Mouse (Mus musculus): ENCODE results near the gene Zfp524. TPM values are rescaled to one million over a fixed set of nuclear protein-coding genes. Genes with fewer than 3 reads are reported as not detected.
A peak's percentile ranks its signal among the peaks of the same experiment; 100 is the strongest.

The Zfp524 gene
- 8.2 and 9.0 TPM in 2 replicates for polyA plus RNA-seq (2016; fragmentation: Nextera tagmentation; extraction: Ambion mirVana)

- WGBS = under 1% methylated on average over 42 of the region's 42 CpGs
- Histone ChIP-seq H3K27me3 (ENCODE audit: low read depth, poor library complexity, severe bottlenecking) (no peaks in the 10 kb centered on the region), H3K27ac (peak within 1 kb of the TSS; percentile 98), H3K4me1 (peaks cover 16% of the 10 kb centered on the region; the same call in 1 of the 2 replicates), H3K9me3 (replicated peaks) (no peaks in the 10 kb centered on the region), H3K4me3 (peak within 1 kb of the TSS; percentile 69), H3K36me3 (peaks cover 54% of the 10 kb centered on the region)
- DNase-seq (ENCODE audit: low spot score) = peak; percentile 97
These were observed at the start of gene Zfp524, which contains the start of gene Fiz1 for GRCm38 (mm10) chr7:5014251-5015117. Gene Zfp524, plus strand, starts transcription at chr7:5014415. Gene Fiz1, minus strand, starts transcription at chr7:5014697.

- WGBS = 82% methylated on average over 5 of the region's 5 CpGs
- Histone ChIP-seq H3K27me3 (ENCODE audit: low read depth, poor library complexity, severe bottlenecking) (no peaks in the 10 kb centered on the region), H3K27ac (no peak overlapping the region), H3K9me3 (replicated peaks) (no peaks in the 10 kb centered on the region), H3K4me3 (no peak overlapping the region), H3K4me1 (peaks cover 7% of the 10 kb centered on the region; the same call in 1 of the 2 replicates), H3K36me3 (no peaks in the 10 kb centered on the region)
- no peak for DNase-seq (ENCODE audit: low spot score)
These were observed 49.2 kb upstream of the Zfp524 start for GRCm38 (mm10) chr7:4964988-4965387.

- no peaks in the 10 kb centered on the region for H3K9me3 ChIP-seq (replicated peaks)
- H3K36me3 ChIP-seq = no peaks in the 10 kb centered on the region
- no peak within 1 kb of the TSS for H3K27ac ChIP-seq
- H3K27me3 ChIP-seq (ENCODE audit: low read depth, poor library complexity, severe bottlenecking) = no peaks in the 10 kb centered on the region
- no peak for DNase-seq (ENCODE audit: low spot score)
- H3K4me1 ChIP-seq = peaks cover 3% of the 10 kb centered on the region; the same call in 1 of the 2 replicates
- no peak within 1 kb of the TSS for H3K4me3 ChIP-seq
- WGBS = 51% methylated on average over 6 of the region's 6 CpGs
These were observed 43.1 kb upstream of the Zfp524 start, which contains the start of gene Sbk3 for GRCm38 (mm10) chr7:4971068-4971467. Gene Sbk3, minus strand, starts transcription at chr7:4971168.

- H3K9me3 ChIP-seq (replicated peaks) = no peaks in the 10 kb centered on the region
- H3K27me3 ChIP-seq (ENCODE audit: low read depth, poor library complexity, severe bottlenecking) = no peaks in the 10 kb centered on the region
- no peak for DNase-seq (ENCODE audit: low spot score)
- no peak overlapping the region for H3K27ac ChIP-seq
- H3K36me3 ChIP-seq = no peaks in the 10 kb centered on the region
- no peak overlapping the region for H3K4me3 ChIP-seq
- 16% methylated on average over 7 of the region's 7 CpGs for WGBS
- peaks cover 3% of the 10 kb centered on the region; the same call in 1 of the 2 replicates for H3K4me1 ChIP-seq
These were observed 42.5 kb upstream of the Zfp524 start for GRCm38 (mm10) chr7:4971710-4972109.

DNA sequence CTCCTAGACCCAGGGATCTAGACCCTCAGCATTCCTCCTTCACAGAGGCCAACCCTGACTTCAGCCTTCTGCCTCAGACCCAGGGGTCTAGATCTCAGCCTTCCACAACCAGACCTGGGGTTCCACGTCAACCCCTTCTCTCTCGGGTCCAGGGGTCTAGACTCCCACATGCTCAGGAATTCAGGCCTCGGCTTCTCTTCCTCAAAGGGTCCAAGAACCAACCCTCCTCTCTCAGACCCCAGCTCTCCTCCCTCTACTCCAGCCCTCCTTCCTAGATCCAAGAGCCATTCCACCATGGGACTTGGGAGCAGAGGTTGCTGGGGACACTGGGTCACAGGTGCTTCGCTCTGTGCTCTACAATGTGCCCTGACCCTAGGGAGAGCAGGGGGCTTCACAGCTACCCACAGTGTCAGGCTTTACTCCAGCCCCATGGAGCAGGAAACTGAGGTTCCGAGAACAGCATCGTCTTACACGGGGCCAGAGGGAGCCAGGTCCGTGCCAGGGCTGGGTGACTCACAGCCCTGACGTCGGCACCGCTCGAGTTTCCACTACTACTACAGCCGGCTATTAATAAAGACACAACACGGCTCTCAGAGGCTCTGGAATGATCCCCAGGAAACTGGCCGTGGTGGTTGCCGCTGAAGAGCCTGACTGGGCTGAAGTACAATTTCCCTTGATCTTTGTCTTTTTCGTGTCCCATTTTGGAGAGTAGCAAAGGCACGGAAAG lies 41.7 kb upstream of the Zfp524 start:
- Histone ChIP-seq H3K4me1 (peaks cover 3% of the 10 kb centered on the region; the same call in 1 of the 2 replicates), H3K27me3 (ENCODE audit: low read depth, poor library complexity, severe bottlenecking) (no peaks in the 10 kb centered on the region), H3K36me3 (no peaks in the 10 kb centered on the region), H3K27ac (no peak overlapping the region), H3K9me3 (replicated peaks) (no peaks in the 10 kb centered on the region), H3K4me3 (no peak overlapping the region)
- WGBS = 82% methylated on average over 18 of the region's 18 CpGs
- DNase-seq (ENCODE audit: low spot score) = no peak

DNA sequence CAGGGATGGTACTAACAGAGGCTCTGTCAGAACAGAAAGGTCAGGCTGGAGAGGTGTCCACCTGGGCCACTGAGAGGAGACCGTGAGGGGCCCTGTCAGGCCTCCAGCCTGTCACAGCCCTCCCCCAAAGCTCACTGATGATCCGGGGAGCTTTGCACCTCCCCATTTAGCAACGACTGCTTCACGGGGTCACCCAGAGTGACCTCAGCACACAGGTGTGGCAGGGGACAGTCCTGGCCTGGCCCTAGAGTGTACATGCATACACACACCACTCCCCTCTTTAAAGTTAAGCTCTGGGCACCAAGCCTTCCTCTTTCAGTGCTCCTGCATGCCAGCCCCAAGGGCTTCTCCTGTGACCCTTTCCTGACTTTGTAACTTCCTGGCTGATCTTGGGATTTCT lies 38.8 kb upstream of the Zfp524 start:
- no peaks in the 10 kb centered on the region for H3K36me3 ChIP-seq
- no peaks in the 10 kb centered on the region for H3K27me3 ChIP-seq (ENCODE audit: low read depth, poor library complexity, severe bottlenecking)
- no peak for DNase-seq (ENCODE audit: low spot score)
- H3K4me3 ChIP-seq = no peak overlapping the region
- H3K27ac ChIP-seq = no peak overlapping the region
- H3K4me1 ChIP-seq = peaks cover 3% of the 10 kb centered on the region; the same call in 1 of the 2 replicates
- H3K9me3 ChIP-seq (replicated peaks) = no peaks in the 10 kb centered on the region
- WGBS = 56% methylated on average over 4 of the region's 4 CpGs

DNA sequence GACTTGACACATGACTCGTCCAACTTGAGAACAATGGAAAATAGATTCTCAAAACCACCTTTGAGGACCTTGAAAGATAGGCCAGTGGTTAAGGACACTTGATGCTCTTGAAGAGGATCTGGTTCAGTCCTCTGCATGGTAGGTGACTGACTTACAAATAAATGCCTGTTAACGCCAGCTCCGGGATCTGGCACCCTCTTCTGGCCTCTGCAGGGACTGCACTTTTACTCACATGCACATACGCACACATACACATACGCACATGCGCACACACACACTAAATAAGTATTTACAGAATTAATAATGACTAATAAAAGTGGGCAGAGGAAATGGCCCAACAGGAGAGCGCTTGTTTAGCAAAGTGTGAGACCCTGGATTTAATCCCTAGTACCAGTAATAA lies 37.4 kb upstream of the Zfp524 start:
- Histone ChIP-seq H3K4me3 (no peak overlapping the region), H3K36me3 (no peaks in the 10 kb centered on the region), H3K9me3 (replicated peaks) (no peaks in the 10 kb centered on the region), H3K27me3 (ENCODE audit: low read depth, poor library complexity, severe bottlenecking) (no peaks in the 10 kb centered on the region), H3K4me1 (peaks cover 3% of the 10 kb centered on the region; the same call in 1 of the 2 replicates), H3K27ac (no peak overlapping the region)
- WGBS = 91% methylated on average over 7 of the region's 7 CpGs
- DNase-seq (ENCODE audit: low spot score) = no peak

DNA sequence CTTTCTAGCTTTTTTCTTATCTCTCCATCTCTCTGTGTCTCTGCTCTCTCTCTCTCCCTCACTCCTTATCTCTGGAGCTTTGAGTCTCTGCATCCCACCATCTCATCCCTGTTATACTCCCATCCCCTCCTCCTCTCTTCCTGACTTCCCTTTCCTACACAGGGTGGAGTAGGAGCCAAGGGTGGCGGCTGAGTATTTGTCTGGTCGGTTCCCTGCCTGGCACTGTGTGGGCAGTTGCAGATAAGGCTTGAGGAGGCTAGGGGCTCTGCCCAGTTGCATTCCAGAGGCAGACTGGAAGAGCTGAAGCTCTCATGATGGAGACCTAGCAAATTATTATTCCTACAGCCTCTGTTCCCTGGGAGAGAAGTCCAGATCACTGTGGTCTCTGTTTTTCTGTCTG lies 26.0 kb upstream of the Zfp524 start:
- no peak for DNase-seq (ENCODE audit: low spot score)
- WGBS = 73% methylated on average over 2 of the region's 2 CpGs

GRCm38 (mm10) chr7:4993347-4993998 lies 20.7 kb upstream of the Zfp524 start:
- peaks cover 5% of the 10 kb centered on the region; the same call in 1 of the 2 replicates for H3K9me3 ChIP-seq (replicated peaks)
- peaks cover 36% of the 10 kb centered on the region for H3K36me3 ChIP-seq
- peak overlapping the region; percentile 70 for H3K4me3 ChIP-seq
- peaks cover 31% of the 10 kb centered on the region for H3K4me1 ChIP-seq
- no peak for DNase-seq (ENCODE audit: low spot score)
- whole genome bisulfite sequencing = 19% methylated on average over 55 of the region's 55 CpGs
- H3K27me3 ChIP-seq (ENCODE audit: low read depth, poor library complexity, severe bottlenecking) = peaks cover 39% of the 10 kb centered on the region
- H3K27ac ChIP-seq = no peak overlapping the region

More for the DNA sequence above, 26.0 kb upstream of the Zfp524 start:
- Histone ChIP-seq H3K9me3 (replicated peaks) (0 out of 2 replicates have a peak, but pooled peaks cover 2% of the 10 kb centered on the region), H3K4me3 (no peak overlapping the region), H3K27ac (no peak overlapping the region), H3K36me3 (peaks cover 20% of the 10 kb centered on the region), H3K27me3 (ENCODE audit: low read depth, poor library complexity, severe bottlenecking) (peaks cover 15% of the 10 kb centered on the region), H3K4me1 (peaks cover under 1% of the 10 kb centered on the region; the same call in 1 of the 2 replicates)

GRCm38 (mm10) chr7:4993999-4994788 lies 20.0 kb upstream of the Zfp524 start:
- 45% methylated on average over 59 of the region's 59 CpGs for WGBS
- DNase-seq (ENCODE audit: low spot score) = no peak
- Histone ChIP-seq H3K27ac (no peak overlapping the region), H3K36me3 (peaks cover 36% of the 10 kb centered on the region), H3K27me3 (ENCODE audit: low read depth, poor library complexity, severe bottlenecking) (peaks cover 39% of the 10 kb centered on the region), H3K4me1 (peaks cover 31% of the 10 kb centered on the region), H3K9me3 (replicated peaks) (peaks cover 5% of the 10 kb centered on the region; the same call in 1 of the 2 replicates), H3K4me3 (peak overlapping the region; percentile 70)

DNA sequence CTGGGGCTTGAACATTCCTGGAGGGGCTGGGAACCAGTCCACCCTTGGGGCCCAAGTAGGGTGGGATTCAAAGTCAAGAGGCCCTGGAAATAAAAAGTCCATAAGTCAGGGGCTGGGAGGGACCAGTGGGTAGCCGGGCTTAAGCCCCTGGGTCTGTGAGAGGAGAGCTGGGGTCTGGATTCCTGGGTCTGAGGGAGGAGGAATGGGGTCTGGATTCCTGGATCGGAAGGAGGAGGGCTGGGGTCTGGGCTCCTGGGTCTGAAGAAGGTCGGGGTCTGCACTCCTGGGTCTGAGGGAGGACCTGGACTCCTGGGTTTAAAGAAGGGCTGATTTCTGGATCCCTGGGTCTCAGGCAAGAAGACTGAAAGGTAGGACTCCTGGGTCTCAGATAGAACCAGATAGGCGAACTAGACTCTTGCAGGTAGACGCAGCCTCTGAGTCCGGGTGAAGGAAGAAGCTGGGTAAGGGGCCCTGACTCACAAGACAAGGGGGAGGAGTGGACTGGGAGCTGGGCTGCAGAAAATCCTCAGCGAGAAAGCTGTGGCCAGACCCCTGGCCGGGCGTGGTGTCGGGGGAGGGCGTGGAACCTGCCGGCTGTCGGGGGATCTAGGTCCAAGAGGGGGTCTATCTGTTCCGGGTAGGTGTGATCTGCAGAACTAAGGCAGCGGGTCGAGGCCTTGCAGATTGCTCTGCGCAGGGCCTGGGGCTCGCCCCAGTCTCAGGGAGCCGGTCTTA lies 18.8 kb upstream of the Zfp524 start:
- peaks cover 31% of the 10 kb centered on the region for H3K4me1 ChIP-seq
- no peak for DNase-seq (ENCODE audit: low spot score)
- peaks cover 36% of the 10 kb centered on the region for H3K36me3 ChIP-seq
- peaks cover 5% of the 10 kb centered on the region; the same call in 1 of the 2 replicates for H3K9me3 ChIP-seq (replicated peaks)
- peak overlapping the region; percentile 70 for H3K4me3 ChIP-seq
- peak overlapping the region; percentile 84 for H3K27ac ChIP-seq
- WGBS = 7% methylated on average over 19 of the region's 19 CpGs
- peaks cover 39% of the 10 kb centered on the region for H3K27me3 ChIP-seq (ENCODE audit: low read depth, poor library complexity, severe bottlenecking)

Measured in limb, embryonic 10.5 days (tissue).